ENCODE assay signal across 8 mouse cellular contexts in the genomic region with DNA sequence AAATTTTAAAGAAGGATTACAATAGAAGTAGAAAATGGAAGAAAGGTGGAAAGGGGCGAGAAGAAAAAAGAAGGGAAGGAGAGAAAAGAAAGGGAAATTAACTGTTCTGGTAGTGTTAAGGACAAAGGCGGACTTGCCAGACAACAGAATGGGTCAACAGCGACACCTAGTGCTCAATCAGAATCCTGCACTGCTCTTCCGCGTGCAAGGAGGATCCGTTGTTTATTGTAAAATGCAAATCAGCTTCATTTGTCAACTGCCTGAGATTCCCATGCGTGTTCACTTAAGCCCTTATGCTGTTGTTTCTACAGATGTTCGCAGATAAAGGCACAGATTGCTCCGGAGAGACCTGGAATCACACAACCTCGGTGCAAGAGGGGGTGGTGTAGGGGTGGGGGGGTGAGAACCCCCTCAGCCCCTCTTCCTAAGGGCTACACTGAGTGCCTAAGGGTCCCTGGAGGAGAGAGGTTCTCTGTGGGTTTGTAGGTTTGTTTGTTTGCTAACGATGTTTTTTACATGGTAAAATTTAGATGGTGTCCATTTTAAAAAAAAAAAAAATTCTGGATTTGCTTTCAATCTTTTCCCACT.
A peak's percentile ranks its signal among the peaks of the same experiment; 100 is the strongest.
DNase-seq lines count a peak whose midpoint lies in the region; ATAC-seq and TF ChIP-seq lines count a peak whose summit lies in the region.

No protein-coding gene starts in this region.

- H3K4me3 ChIP-seq in left cerebral cortex, adult 2 months, result no peak overlapping the region
- H3K4me3 ChIP-seq in bone marrow, adult 2 months (replicated peaks; ENCODE audit: control insufficient read depth, low read depth, low read length), result no peak overlapping the region
- H3K4me3 ChIP-seq in embryonic facial prominence, embryonic 15.5 days (replicated peaks), result peak overlapping the region; percentile 25
- peak overlapping the region; percentile 7; the same call in 1 of the 2 replicates for H3K4me3 ChIP-seq in hindbrain, embryonic 12.5 days
- peak overlapping the region; percentile 78 for H3K4me3 ChIP-seq in megakaryocyte, embryonic 14.5 days (replicated peaks)

- no peaks in the 10 kb centered on the region for H3K27me3 ChIP-seq in embryonic facial prominence, embryonic 15.5 days
- no peaks in the 10 kb centered on the region for H3K27me3 ChIP-seq in hindbrain, embryonic 12.5 days
- H3K27me3 ChIP-seq in megakaryocyte, embryonic 14.5 days (replicated peaks), result no peaks in the 10 kb centered on the region

- ATAC-seq in embryonic facial prominence, embryonic 15.5 days (ENCODE audit: insufficient number of reproducible peaks, low FRiP score, low TSS enrichment, low read depth), result no peak
- ATAC-seq in hindbrain, embryonic 12.5 days (ENCODE audit: low FRiP score), result peak; percentile 80; the same call in 1 of the 2 replicates

- intact Hi-C loops in left cerebral cortex, adult 2 months (cut with DNase I), result loop anchor here (2.0 to 10.0 kb wide), 3 partner anchors 19 to 1877 kb away; no protein-coding TSS in a partner anchor

- DNase-seq in left cerebral cortex, adult 2 months (ENCODE audit: extremely low spot score in 1 of 2, low spot score in 2 of 2), result peak; percentile 43 to 45
- DNase-seq in left cerebral cortex, adult 11 months (ENCODE audit: low spot score), result no peak
- peak; percentile 20 to 25 for DNase-seq in layer of hippocampus, postnatal 36 days
- peak; percentile 66 for DNase-seq in right cerebral cortex, postnatal 4 days

- no peaks in the 10 kb centered on the region for H3K36me3 ChIP-seq in embryonic facial prominence, embryonic 15.5 days
- H3K36me3 ChIP-seq in hindbrain, embryonic 12.5 days, result no peaks in the 10 kb centered on the region
- H3K36me3 ChIP-seq in megakaryocyte, embryonic 14.5 days (replicated peaks; ENCODE audit: low read length), result no peaks in the 10 kb centered on the region

- no peaks in the 10 kb centered on the region for H3K9me3 ChIP-seq in embryonic facial prominence, embryonic 15.5 days (replicated peaks)
- H3K9me3 ChIP-seq in hindbrain, embryonic 12.5 days (replicated peaks), result no peaks in the 10 kb centered on the region
- no peaks in the 10 kb centered on the region for H3K9me3 ChIP-seq in megakaryocyte, embryonic 14.5 days

- peak; percentile 93 for TF ChIP-seq CTCF in left cerebral cortex, adult 2 months (IDR thresholded peaks at IDR 0.05)
- peak; percentile 90 for TF ChIP-seq CTCF in bone marrow, adult 2 months (IDR thresholded peaks at IDR 0.05; ENCODE audit: control insufficient read depth, insufficient read depth, low read length)

- WGBS in bone marrow, adult 2 months, result 6% methylated on average over 11 of the region's 11 CpGs
- 5% methylated on average over 11 of the region's 11 CpGs for WGBS in embryonic facial prominence, embryonic 15.5 days
- WGBS in hindbrain, embryonic 12.5 days, result 4% methylated on average over 11 of the region's 11 CpGs

- peak overlapping the region; percentile 44 for H3K4me2 ChIP-seq in embryonic facial prominence, embryonic 15.5 days (replicated peaks)
- H3K4me2 ChIP-seq in hindbrain, embryonic 12.5 days (replicated peaks), result peak overlapping the region; percentile 46

- no peak for TF ChIP-seq POLR2A in bone marrow, adult 2 months (IDR thresholded peaks at IDR 0.05; ENCODE audit: borderline replicate concordance, control insufficient read depth, low read depth, low read length)

- no peak overlapping the region for H3K9ac ChIP-seq in embryonic facial prominence, embryonic 15.5 days
- H3K9ac ChIP-seq in hindbrain, embryonic 12.5 days, result no peak overlapping the region

- no peak overlapping the region for H3K27ac ChIP-seq in left cerebral cortex, adult 2 months
- no peak overlapping the region for H3K27ac ChIP-seq in bone marrow, adult 2 months (ENCODE audit: control insufficient read depth, insufficient read depth, low read depth, low read length, poor library complexity)
- H3K27ac ChIP-seq in embryonic facial prominence, embryonic 15.5 days (replicated peaks), result no peak overlapping the region
- no peak overlapping the region for H3K27ac ChIP-seq in hindbrain, embryonic 12.5 days

- H3K4me1 ChIP-seq in bone marrow, adult 2 months (ENCODE audit: control insufficient read depth, insufficient read depth, low read length), result no peaks in the 10 kb centered on the region
- H3K4me1 ChIP-seq in embryonic facial prominence, embryonic 15.5 days, result no peaks in the 10 kb centered on the region
- H3K4me1 ChIP-seq in hindbrain, embryonic 12.5 days, result peaks cover 3% of the 10 kb centered on the region; the same call in 1 of the 2 replicates
- peaks cover 3% of the 10 kb centered on the region for H3K4me1 ChIP-seq in megakaryocyte, embryonic 14.5 days

Comparison
In these comparisons a context has a peak if more than half of its experiments do, and no peak if none do; other contexts are left out.
1. H3K4me3 ChIP-seq: peak in embryonic facial prominence, embryonic 15.5 days (single experiment), hindbrain, embryonic 12.5 days (single experiment) and megakaryocyte, embryonic 14.5 days (single experiment); none in left cerebral cortex, adult 2 months (single experiment) and bone marrow, adult 2 months (single experiment).